Mouse (Mus musculus) olfactory bulb, adult 2 months (tissue): ENCODE data around the gene Dip2c.

ENCODE experiments used
- CTCF ChIP-seq: fragments of 200-500 bp; IDR thresholded peaks from 2 replicates; pipeline ENCODE4 v1.5.1; 2012; ENCODE audit warnings: low read depth, mild to moderate bottlenecking, low read length, moderate library complexity; ENCODE audit not compliant: insufficient read depth
- POLR2A ChIP-seq: fragments of 200-500 bp; IDR thresholded peaks from 2 replicates; pipeline ENCODE4 v1.6.1; 2012; ENCODE audit warnings: mild to moderate bottlenecking, low read depth, low read length, moderate library complexity; ENCODE audit not compliant: insufficient read depth

GRCm38 (mm10) chr13:9656613-9657012 lies 380.3 kb downstream of the Dip2c start:
- TF ChIP-seq CTCF (no peak), POLR2A (no peak)
